Mouse (Mus musculus) heart, postnatal 4 days (tissue): ENCODE measurements around the gene Zfp839. TPM values are rescaled to one million over a fixed set of nuclear protein-coding genes. Genes with fewer than 3 reads are reported as not detected.
"Not testable (repeated sequence)": the region's sequence is repeated elsewhere in the genome, so short reads cannot be mapped to it uniquely, and the experiment has no call there.

Experiments
- DNase-seq: peaks from one replicate; pipeline ENCODE4 v3.0.0; 2021
- total RNA-seq, 2 experiments: library from RNA; stranded (reverse); gene quantifications; 2 replicates each; pipeline ENCODE4 v1.2.3; 2021

Zfp839 gene
- total RNA-seq, 2 experiments from 2014 or later: 6.7 to 6.9 TPM

DNA sequence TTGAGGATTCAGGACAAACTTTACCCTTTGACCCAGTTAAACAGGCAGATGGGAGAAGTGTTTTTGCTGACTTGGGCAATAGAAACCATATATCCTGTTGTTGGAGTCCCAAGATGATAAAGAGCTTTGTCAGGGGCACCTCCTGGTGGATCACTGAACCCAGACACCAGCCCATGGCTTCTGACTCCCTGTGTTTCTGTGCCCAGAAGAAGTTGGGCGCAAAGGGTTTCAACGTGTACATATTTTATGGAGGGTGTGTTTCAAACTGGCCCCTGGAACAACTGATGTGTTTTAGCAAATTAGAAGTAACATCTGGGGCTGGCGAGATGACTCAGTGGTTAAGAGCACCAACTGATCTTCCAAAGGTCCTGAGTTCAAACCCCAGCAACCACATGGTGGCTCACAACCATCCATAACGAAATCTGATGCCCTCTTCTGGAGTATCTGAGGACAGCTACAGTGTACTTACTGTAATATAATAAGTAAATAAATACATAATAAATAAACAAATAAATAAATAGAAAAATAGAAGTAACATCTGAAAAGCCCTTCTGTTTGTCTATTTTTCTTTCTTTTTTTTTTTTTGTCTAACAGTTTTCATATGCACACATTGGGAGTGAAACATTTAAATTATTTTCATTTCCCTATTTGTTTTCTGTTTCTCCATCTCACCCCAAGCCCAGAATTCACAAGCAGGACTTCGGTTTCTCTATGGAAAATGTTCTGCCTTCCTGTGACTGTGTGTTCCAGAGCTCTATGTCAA, 8.1 kb upstream of the Zfp839 start:
- DNase-seq: no peak

DNA sequence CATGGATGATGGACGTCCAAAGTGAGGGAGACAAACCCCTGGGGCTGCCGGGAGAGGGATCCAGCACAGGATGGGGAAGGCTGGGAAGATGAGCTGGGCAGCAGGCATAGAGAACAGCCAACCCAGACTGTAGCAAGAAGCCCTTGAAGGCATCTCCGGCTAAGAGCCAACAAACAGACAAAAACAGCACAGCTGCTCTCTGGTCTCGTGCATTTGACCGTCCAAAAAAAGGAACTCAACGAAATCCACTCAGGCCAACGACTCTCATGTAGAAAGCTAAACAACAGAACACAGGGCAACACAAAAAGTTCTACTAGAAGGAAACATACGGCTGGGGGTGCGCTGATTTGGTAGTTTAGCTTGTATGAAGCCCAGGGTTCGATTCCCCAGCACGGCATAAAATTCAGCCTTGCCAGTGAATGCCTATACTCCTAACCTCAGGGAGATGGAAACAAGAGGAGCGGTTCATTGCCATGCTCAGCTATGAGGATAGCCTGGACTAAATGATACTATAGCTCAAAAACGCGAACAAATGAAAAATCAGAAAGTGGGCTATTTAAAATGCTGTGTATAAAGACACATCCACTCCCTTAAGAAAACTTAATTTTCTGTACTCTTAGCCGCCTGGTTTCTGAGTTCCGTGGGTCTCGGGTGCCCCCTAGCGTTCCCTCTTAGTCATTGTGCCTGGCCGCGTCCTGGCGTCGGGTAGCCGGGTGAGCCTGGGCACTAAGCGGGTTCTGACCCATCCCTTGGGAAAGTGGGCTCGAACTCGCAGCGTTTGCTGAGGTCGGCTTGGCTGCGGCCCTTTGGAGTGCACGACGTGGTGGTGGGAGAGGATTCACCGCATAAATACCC, 6.6 kb upstream of the Zfp839 start:
- peak; percentile 90 for DNase-seq

DNA sequence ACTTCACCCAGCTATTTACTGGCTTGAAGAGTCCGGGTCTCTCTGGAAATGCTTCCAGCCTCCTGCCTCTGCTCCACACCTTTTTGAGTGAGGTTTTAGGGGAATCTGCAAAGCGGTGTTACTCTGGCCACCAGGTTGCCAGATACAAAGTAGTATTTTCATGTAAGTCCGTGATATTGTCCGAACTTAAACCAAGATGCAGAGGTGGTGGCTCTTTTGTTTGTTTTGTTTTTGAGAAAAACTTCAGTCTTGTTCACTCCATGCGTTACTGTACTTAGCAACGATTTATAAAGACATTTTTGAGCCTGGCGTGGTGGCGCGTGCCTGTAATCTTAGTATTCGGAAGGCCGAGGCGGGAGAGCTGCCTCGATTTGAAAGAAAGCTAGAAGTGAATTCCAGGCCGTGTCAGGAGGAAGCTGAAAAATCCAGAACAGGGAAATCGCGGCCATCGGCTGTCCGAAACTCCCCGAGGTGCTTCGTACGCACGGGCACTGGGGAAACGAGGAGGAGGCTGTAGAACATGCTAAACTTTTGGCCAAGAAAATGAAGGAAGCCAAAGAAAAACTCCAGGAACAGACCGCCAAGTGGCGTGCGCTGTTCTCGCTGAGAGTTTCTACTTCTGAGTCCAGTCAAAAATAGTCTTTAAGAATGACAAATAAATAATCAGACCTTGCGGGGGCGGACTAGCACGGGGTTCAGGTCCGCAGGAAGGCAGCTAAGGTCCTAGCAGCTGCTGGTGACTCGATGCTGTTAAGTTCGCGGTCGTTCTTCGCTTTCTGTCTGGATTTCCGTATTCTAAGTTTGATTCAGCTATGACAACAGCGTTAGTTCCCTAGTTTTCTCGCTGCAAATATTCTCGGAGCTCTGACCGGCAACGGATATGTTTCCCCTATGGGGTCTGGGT, 5.6 kb upstream of the Zfp839 start:
- peak; percentile 45 for DNase-seq

DNA sequence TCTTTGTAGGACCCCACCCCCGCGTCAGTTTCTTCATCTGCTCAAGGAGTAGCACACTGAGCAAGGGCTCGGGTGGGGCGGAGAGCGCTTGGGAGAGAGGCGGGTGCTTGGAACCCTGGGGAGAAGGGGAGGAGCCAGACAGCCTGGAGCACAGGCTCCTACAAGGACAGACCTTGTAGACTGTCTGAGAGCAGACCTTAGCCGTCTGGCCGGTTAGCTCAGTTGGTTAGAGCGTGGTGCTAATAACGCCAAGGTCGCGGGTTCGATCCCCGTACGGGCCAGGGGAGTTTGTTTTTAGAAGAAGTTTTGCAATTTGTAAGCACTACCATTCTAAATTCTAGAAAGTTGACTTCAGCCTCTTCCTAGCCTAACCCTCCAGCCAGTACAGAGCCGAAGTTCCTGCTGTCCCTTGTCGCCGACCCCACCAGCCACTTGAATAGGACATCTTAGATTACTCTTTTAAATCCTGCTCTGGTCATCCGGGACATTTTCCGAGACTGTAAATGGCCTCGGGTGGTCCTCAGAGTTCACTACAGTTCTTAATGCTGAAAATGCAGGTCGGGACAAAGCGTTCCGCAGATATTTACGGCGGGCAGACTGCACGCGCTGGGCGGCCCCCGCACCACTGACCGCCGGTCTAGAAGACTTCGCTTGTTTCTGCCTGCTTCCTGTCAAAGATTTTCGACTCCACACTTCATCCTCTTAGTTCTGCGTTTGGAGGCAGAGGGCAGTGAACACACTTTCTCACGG, 4.7 kb upstream of the Zfp839 start:
- peak; percentile 95 for DNase-seq

DNA sequence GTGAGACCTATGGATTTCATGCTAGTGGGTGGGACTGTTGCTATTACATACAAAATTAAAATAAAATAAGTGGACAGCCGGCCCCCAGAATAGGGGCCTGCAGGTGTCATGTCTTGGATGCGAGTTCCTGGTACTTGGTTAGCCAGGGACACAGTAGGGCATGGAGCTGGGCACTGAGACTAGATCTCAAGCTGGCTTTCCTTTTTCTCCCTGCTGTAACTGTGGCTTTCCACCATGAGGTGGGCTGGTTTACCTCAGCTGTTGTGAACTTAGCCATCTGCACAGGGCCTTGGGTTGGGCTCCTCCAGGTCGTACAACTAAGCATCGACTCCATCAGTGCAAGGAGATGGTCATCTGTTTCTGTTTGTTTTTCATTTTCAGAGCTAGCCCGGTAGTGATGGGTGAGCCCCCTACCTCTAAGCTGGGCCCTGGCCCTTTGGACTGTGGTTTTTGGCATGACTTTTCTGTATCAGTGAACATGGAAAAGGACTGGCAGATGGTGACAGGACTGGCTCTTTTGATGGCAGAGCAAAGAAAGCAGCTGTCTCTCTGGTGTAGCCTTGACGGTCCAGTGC, 3.8 kb upstream of the Zfp839 start:
- DNase-seq: no peak

DNA sequence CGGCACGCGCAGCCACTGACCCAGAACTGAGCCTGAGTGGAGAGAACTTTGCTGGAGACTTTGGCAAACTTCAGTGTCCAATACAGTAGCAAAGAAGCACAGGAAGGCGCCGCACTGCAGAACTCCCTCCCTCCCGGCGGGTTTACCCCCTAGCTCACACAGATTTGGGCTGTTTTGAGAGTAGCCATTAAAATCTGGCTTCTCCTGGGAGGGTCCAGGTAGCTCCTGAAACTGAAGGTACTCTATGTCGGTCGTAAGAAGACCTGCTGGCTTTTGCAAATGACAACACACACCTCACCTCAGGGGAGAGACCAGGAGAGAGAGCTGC, 840 bp downstream of the Zfp839 start:
- DNase-seq: no peak

DNA sequence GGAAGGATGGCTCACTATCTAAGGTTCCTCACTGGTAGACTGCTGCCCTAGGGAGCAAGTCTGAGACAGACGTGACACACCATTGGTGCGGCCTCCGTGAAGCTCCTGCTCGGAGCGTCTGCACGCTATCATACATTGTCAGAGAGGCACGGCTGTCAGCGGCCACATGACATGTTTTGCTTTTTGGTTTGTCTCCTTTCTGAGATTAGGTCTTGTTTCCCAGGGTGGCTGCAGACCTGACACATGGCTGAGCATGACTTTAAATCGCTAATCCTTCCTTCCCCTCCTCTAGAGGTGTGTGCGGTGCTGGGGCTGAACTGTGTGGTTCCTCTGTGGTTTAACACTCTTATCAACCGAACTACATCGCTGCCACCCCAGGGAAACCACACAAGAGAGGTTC, 1.4 kb downstream of the Zfp839 start:
- no peak for DNase-seq

DNA sequence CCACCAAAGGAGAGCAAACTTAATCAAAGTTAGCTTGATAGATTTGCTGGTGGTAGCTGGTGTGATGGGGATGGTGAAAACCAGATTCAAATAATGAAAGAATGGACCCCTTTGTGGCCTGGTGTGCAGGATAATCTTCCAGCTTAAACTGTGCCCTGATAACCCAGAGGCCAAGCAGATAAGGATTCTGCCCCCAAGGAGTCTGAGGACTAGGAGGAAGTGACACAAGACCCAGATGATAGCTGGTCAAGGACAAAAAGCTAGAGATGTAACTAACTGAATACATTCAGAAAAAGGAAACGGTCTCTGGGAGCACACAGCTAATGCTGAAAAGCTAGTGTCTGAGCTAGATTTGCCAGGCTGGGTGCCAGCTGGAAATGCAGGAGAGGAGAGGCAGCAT, 1.9 kb downstream of the Zfp839 start:
- no peak for DNase-seq

DNA sequence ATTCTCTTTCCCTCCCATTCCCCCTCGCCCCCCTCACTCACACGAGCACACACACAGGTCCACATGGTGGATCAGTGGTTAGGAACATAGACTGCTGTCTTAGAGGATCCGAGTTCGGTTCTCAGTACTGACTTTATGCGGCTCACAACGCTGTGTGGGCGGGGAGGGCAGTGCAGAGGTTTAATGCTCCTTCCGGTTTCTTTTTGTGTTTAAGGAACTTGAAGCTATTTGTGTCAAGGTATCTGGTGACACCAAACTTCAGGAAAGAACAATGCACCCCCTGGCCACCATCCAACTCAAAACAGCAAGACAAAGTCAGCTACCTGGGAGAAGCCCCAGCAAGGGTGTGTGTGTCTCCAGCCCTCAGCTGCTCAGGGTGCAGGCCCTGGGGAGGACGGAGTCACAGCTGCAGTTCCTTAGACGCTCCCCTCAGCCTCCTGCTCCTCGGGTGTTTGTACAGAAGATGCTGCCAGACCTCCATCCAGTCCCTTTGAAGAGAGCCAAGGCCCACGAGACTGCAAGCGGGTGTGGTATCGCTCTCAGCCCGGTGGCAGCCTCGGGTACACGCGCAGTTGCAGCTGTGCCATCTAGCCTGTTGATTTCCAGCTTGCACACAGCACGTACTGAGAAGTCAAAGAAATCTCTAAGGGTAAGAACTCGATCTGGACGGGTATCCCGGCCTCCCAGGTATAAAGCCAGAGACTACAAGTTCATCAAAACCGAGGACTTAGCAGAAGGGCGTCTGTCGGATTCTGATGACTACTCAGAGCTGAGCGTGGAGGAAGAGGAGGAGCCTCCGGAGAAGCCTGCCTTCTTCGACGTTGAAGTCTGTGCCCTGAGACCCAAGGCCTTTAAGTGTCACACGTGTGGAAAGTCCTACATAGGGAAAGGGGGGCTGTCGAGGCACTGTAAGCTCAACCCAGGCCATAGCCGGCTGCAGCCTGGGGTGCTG, 5.0 kb downstream of the Zfp839 start:
- no peak for DNase-seq

DNA sequence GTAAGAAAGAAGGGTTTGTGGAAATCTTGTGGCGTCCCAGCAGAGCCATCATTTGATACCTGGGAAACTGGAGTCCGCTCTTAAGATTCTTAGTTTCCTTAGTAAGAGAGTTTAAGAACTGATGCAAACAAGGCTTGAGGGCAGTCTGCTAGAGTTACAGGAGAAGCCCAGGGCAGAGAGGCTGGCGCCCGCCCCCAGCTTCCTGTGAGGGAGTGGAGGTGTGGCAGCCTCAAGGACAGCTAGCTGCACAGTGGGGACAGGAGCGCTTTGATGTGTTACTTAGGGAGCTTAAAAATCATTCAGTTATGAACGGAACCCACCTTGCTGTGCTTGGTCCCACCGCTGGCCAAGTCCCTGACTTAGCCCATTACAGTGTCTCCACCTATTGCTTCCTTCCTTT, 7.1 kb downstream of the Zfp839 start:
- no peak for DNase-seq

DNA sequence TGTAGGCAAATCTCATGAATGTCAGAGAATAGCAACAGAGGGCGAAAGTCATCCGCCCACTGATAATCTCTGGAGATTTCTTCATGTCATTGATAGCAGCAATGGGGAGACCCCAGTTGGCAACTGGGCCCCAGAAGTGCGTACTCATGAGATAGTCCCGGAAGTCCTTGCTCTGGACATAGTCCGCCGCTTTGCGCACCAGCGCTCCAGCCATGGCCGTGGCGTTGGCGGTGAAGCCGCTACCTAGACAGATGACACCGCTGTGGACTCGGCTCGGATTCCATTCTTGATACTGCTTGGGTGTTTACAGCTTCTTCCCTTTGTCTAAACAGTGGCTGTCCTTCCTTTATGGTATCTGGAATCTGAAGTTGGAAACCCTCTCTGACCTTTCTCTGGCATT, 8.6 kb downstream of the Zfp839 start:
- not testable (repeated sequence) for DNase-seq

DNA sequence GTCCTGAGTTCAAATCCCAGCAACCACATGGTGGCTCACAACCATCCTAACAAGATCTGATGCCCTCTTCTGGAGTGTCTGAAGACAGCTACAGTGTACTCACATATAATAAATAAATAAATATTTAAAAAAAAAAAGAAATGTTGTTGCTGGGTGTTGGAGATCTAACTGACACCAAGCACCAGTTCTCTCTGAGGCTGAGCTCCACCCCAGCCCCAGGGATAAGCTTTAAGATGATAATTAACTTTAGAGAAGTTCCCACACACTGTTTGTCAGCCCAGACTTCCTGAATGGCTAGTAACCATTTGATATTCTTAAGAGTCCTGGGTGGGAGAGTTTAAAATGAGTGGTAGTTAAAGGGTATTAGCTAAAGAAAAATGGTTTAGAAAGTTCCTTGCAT, 10.2 kb downstream of the Zfp839 start:
- DNase-seq: no peak

DNA sequence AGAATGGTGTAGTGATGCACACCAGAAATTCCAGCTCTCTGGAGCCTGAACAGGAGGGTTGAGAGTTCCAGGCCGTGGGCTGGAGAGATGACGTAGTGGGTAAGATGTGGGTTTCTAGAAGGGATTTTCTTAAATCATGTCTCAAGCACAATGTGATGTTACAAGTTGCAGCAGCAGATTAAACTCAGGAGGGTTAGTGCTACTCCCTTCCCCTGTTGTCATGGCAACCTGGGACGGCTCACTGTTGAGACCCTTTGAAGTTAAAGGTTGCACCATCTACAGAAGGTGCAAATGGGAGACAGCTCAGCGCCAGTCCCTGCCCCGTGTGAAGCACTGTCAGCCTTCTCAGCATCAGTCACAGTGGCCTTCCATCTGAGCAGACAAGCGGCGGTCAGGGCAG, 11.2 kb downstream of the Zfp839 start:
- no peak for DNase-seq

DNA sequence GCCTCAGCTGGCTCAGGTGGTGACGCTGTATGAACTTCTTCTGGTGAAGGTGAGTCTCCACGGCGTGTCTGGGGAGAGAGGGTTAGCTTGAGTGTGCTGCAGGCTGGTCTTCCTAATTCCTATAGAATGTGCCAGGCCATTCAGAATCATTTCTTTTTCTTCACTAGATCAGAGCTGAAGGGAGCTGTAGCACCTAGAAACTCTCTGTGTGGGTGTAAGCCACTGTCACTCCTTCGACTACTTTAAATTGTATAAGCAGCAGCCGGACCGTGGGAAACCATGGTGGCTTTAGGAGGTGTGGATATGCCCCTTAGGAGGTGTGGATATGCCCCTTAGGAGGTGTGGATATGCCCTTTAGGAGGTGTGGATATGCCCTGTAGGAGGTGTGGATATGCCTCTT, 14.0 kb downstream of the Zfp839 start:
- no peak for DNase-seq

DNA sequence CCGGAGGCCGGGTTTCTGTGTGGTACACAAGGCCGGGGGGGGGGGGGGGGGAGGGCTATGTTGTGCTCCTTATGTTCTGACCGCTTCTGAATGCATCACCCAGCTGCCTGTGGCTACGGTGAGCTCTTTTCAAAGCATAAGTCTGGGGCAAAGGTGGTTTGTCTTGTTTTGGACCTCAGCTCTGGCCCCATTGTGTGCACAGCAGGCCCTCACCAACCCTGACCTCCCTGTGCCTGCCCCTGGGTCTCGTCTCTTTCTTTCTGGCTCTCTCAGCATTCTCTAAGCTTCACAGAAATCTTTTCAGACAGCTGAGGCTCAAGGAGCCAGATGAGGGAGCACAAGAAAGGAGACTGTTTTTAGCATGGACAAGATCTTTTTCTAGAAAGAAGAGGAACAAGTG, 15.5 kb downstream of the Zfp839 start:
- DNase-seq: no peak

DNA sequence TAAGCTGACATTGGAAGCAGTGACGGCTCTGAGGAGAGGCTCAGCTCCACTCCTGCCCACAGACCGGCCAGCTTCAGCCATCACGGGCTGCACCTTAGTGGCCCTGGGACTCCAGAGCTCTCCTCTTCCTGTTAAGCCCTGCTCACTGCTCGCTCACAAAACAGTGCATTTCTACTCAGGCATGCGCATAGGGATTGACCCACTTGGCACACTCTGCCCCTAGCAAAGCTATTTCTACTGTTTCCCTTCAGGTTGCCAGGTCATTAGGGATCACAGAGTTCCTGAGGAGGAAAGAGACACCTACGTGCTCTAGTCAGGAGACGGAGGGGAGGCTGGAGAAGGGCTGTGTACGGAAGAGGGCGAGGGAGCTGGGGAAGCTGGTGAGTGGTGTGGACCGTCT, 15.9 kb downstream of the Zfp839 start:
- DNase-seq: no peak

DNA sequence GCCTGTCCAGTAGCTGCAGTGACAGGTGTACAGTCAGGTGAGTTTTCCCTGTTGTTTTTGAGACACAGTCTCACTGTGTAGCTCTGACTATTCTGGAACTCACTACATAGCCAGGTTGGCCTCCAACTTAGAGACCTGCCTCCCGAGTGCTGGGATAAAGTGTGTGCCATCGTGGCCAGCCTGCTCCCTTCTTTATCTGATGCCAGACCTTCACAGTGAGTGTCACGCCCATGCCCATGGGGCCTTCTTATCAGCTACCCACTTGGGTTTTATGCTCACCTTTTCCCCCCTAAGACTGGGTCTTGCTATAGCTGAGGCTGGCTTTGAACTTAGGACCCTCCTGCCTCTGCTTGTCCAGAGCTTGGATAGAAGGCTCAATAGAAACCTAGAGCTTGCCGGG, 20.1 kb downstream of the Zfp839 start:
- no peak for DNase-seq

DNA sequence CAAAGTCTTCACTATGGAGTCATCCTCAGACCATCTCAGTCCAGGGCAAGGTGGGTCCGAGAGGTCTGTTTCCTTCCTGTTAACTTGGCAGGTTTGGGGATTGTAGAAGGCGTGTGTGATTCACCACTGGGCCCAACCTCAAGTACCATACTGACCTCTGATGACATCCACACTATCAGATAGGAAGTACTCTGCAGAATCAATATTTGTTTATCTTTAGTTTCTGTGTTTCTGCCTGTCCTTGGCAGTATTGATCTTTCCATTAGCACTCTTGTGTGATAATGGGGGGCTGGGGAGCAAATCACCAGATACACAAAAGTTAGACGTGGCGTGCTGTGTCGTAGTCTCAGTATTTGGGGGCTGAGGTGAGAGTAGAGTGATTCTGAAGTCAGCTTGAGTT, 21.2 kb downstream of the Zfp839 start:
- DNase-seq: no peak

DNA sequence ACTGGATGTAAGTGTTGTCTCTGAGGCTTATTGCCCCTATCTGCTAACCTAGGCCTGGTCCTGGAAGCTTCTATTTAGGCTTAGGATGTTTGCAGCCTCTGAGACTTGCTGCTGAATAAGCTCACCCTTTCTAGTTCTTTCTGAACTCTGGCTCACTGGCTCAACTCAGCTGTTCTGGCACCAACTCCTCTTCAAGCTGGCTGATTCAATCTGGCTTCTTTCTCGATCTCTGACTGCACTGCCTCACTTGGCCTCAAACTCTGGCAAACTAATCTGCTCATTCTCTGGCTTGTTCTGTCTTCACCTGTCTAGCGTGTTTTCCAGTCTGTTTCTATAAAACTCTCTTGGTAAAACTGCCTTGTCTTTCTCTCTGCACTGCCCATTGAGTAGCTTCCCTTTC, 25.3 kb downstream of the Zfp839 start:
- no peak for DNase-seq

DNA sequence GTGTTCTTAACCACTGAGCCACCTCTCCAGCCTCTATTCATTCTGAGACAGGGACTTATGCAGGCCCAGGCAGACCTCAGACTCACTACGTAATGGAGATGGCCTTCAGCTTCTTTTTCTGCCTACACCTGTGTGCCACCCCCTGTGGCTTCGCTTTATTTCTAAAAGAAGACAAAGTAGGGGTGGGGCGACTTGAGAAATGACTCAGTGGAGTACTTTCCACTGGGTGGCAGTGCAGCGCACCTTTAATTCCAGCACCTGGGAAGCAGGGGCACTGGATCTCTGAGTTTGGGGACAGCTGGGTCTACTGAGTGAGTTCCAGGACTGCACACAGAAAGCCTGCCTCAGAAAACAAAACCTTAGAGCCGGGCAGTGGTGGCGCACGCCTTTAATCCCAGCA, 32.2 kb downstream of the Zfp839 start:
- DNase-seq: no peak

DNA sequence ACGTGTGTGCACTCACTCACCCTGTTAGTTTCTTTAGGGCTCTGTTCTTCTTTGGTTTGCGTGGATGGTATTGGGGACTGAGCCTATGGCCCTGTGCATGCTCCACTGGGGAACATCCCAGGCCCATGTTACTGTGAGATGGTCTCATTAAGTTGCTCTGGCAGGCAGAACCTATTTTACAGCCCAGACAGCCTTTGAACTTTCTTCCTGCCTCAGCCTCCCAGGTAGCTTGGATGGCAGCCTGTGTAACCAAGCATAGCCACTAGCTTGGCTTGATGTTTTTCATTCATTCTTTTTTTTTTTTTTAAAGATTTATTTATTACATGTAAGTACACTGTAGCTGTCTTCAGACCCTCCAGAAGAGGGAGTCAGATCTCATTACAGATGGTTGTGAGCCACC, 35.2 kb downstream of the Zfp839 start:
- no peak for DNase-seq
